Mouse (Mus musculus): Measurements from ENCODE around the gene Iqcf5. TPM values are rescaled to one million over a fixed set of nuclear protein-coding genes. Genes with fewer than 3 reads are reported as not detected.

Gene Iqcf5
- not detected for polyA plus RNA-seq (2014; fragmentation: Illumina TruSeq; extraction: RNeasy Lipid Tissue Mini Kit (QIAGEN cat#74804))

DNA sequence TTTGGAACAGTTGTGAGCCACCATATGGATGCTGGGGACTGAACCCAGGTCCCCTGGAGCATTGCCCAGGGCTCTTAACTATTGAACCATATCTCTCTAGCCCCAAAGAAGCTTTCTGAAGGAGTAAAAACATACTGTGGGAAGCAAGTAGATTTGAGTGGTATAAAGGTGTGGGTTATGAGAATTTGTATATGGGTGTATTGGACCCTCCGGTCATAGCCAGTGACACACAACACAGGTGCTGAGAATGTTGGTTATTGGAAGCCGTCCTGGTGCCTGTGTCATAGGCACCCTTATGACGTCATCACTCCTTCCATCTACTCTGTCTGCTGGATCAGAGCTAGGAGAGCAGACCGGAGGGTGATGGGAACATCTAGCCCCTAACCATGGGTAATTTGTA is at the start of gene Iqcf5:
Gene Iqcf5, plus strand, starts transcription at position 301 of the 400 bp plus-strand sequence.

DNA sequence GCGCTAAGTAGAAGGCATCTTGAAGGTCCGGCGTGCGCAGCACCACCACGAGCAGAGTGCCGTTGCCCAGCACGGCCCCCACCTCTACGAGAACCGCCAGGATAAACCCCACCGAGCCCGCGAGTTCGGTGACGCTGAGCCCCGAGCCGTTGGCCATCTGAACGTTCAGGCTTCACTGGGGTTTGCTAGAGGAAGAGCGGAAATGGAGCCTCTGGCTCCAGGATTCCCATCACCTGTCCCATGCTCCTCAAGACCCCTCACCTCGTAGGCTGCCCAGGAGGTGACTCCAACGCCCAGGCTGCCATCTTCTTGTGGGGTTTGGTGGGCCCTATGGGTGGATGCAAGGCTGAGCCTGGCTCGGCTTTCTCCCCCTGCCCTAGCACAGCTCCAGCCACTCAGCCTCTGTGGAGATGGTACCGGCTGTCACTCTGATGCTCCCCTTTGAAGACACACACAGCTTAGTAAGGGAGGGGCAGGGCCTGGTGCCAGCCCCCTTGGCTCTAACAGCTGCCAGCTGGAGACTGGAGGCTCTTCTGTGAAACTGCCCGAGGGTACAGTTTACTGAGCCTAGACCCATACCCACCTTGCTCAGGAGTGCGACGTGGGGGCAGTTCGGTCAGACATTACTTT is 48.7 kb upstream of the Iqcf5 start, which contains the start of gene Gpr62:
Gene Gpr62, minus strand, starts transcription at position 368 of the 630 bp plus-strand sequence.

DNA sequence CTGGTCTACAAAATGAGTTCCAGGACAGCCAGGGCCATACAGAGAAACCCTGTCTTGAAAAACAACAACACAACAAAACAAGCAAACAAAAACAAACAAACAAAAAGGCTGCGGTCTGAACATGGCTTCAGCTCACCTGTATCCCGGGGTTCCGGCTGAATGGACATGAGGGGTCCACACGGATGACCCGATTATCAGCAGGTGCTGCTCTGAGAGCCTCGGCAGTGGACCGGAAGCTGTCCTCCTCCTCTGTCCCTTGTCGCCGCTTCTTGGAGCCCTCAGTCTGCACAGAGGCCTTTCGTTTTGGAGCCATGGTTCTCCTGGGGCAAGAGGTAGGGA is 38.7 kb upstream of the Iqcf5 start, which contains the start of gene Rrp9:
Gene Rrp9, plus strand, starts transcription at position 301 of the 339 bp plus-strand sequence.

DNA sequence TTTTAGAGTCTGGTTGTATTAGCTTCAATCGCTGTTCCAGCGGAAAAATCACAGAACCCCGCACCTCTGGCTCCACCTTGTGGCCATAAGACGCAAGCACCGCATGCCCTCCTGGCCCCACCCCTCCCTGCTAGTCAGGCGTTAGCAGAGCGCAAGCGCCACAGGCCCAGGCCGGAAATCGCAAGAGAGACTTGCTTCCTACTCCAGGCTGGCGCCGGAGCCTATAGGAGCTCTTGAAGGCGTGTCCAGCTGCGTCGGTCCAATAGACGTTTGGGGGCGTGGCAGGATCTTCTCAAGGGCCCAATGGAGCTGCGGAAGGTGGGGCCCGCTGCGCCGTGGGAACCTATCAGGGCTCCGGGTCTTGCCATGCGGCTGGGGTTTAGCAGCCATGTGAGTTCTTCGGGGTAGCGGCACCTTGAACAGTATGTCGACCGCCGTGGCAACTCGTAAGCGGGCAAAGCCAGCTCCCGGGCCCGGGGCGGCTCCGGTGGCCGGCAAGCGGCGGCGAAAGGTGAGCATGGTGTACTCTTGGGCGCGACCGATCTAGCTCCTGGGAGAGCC is 37.4 kb upstream of the Iqcf5 start, which contains the start of gene Parp3:
Gene Parp3, minus strand, starts transcription at position 26 of the 561 bp plus-strand sequence.

GRCm38 (mm10) chr9:106499667-106500066 is 14.7 kb upstream of the Iqcf5 start, which contains the start of gene Iqcf1:
Gene Iqcf1 (plus strand): TSS chr9:106499967.

DNA sequence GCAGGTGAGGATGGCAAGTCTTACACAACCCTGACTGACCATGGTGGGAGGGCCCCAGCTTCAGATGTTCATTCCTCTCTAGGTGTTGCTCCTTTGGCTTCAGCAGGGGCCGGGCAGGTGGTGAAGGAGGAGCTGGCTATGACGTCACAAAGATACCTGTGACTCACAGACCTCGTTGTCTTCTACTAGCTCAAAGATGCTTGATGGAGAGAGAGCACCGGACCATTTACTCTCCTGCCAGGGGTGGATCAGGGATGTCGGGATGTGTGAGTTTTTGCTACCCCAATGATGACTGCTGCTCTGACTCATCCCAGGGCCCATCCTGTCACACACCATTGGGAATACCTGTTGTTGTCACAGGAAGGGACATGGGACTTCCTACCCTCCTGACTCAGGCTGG is 47.2 kb downstream of the Iqcf5 start, which contains the start of gene Iqcf3:
Gene Iqcf3, minus strand, starts transcription at position 101 of the 400 bp plus-strand sequence.

Other genes with a start within 250 kb of the Iqcf5 start
- 2.0 TPM for gene Poc1a, start 233.5 kb upstream of the Iqcf5 start, polyA plus RNA-seq (2014; fragmentation: Illumina TruSeq; extraction: RNeasy Lipid Tissue Mini Kit (QIAGEN cat#74804))
- gene Dusp7, start 145.9 kb upstream of the Iqcf5 start, polyA plus RNA-seq (2014; fragmentation: Illumina TruSeq; extraction: RNeasy Lipid Tissue Mini Kit (QIAGEN cat#74804)): 23.3 TPM
- gene Rpl29, start 85.1 kb upstream of the Iqcf5 start, polyA plus RNA-seq (2014; fragmentation: Illumina TruSeq; extraction: RNeasy Lipid Tissue Mini Kit (QIAGEN cat#74804)): 40.9 TPM
- not detected for gene Acy1, start 76.3 kb upstream of the Iqcf5 start, polyA plus RNA-seq (2014; fragmentation: Illumina TruSeq; extraction: RNeasy Lipid Tissue Mini Kit (QIAGEN cat#74804))
- 7.1 TPM for gene Abhd14b, start 67.1 kb upstream of the Iqcf5 start, polyA plus RNA-seq (2014; fragmentation: Illumina TruSeq; extraction: RNeasy Lipid Tissue Mini Kit (QIAGEN cat#74804))
- gene Abhd14a, start 66.9 kb upstream of the Iqcf5 start, polyA plus RNA-seq (2014; fragmentation: Illumina TruSeq; extraction: RNeasy Lipid Tissue Mini Kit (QIAGEN cat#74804)): 1.3 TPM
- gene Pcbp4, start 61.3 kb upstream of the Iqcf5 start, polyA plus RNA-seq (2014; fragmentation: Illumina TruSeq; extraction: RNeasy Lipid Tissue Mini Kit (QIAGEN cat#74804)): not detected
- not detected for gene Gpr62, start 48.6 kb upstream of the Iqcf5 start, polyA plus RNA-seq (2014; fragmentation: Illumina TruSeq; extraction: RNeasy Lipid Tissue Mini Kit (QIAGEN cat#74804))
- gene Rrp9, start 38.6 kb upstream of the Iqcf5 start, polyA plus RNA-seq (2014; fragmentation: Illumina TruSeq; extraction: RNeasy Lipid Tissue Mini Kit (QIAGEN cat#74804)): not detected
- 4.7 TPM for gene Parp3, start 37.6 kb upstream of the Iqcf5 start, polyA plus RNA-seq (2014; fragmentation: Illumina TruSeq; extraction: RNeasy Lipid Tissue Mini Kit (QIAGEN cat#74804))
- gene Iqcf1, start 14.6 kb upstream of the Iqcf5 start, polyA plus RNA-seq (2014; fragmentation: Illumina TruSeq; extraction: RNeasy Lipid Tissue Mini Kit (QIAGEN cat#74804)): not detected
- not detected for gene Iqcf3, start 47.1 kb downstream of the Iqcf5 start, polyA plus RNA-seq (2014; fragmentation: Illumina TruSeq; extraction: RNeasy Lipid Tissue Mini Kit (QIAGEN cat#74804))
- not detected for gene Iqcf4, start 56.4 kb downstream of the Iqcf5 start, polyA plus RNA-seq (2014; fragmentation: Illumina TruSeq; extraction: RNeasy Lipid Tissue Mini Kit (QIAGEN cat#74804))
- gene Iqcf6, start 112.0 kb downstream of the Iqcf5 start, polyA plus RNA-seq (2014; fragmentation: Illumina TruSeq; extraction: RNeasy Lipid Tissue Mini Kit (QIAGEN cat#74804)): not detected
- gene Grm2, start 141.5 kb downstream of the Iqcf5 start, polyA plus RNA-seq (2014; fragmentation: Illumina TruSeq; extraction: RNeasy Lipid Tissue Mini Kit (QIAGEN cat#74804)): not detected
- gene Tex264, start 171.4 kb downstream of the Iqcf5 start, polyA plus RNA-seq (2014; fragmentation: Illumina TruSeq; extraction: RNeasy Lipid Tissue Mini Kit (QIAGEN cat#74804)): 3.9 TPM